Mouse (Mus musculus): ENCODE data around the gene Ercc8. TPM values are rescaled to one million over a fixed set of nuclear protein-coding genes. Genes with fewer than 3 reads are reported as not detected.

The Ercc8 gene
- polyA plus RNA-seq (2015; fragmentation: Nextera tagmentation; extraction: Ambion mirVana), result 24.6 and 25.1 TPM in 2 replicates

DNA sequence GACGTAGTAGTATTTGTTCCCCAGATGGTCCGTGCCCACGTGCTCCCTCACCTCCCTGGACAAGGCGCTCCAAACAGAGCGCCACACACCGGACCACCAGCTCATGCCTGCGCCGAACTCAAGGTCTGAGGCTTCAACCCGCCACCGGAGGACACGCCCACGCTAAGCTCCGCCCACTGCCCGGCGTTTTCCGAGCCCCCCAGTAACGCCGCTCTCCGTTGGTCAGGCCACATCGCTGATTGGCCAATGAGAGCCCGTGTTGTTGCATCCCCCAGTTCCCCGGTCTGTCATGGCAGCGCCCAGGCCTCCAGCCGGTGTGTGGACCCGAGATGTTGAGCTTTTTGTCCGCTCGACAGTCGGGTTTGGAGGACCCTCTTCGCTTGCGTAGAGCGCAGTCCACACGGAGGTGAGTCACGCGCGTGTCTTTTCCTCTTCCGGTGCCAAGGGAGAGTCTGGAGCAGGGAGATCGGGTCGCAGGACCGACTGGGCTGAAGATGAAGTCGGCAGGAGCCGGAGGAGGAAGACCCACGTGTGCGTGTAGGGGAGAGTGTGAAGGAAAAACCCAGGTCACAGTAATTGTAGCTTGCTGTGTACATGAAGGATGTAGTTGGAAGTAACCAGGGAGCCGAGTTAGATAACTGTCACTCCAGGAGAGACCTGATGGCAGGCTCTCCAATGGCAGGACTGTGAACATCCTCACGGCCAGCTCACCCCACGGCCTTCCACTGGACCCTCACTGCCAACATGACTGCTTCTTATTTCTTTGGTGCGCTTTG, at the start of gene Ercc8, which contains the start of gene Ndufaf2:
Ercc8 (plus strand) TSS at position 267 of the 776 bp plus-strand sequence.
Ndufaf2 (minus strand) TSS at position 159 of the 776 bp plus-strand sequence.
- Histone ChIP-seq H3K9me3 (no peaks in the 10 kb centered on the region), H3K4me2 (peak within 1 kb of the TSS; percentile 94), H3K4me3 (peak within 1 kb of the TSS; percentile 88), H3K9ac (peak within 1 kb of the TSS; percentile 81), H3K27me3 (no peaks in the 10 kb centered on the region), H3K4me1 (replicated peaks) (peaks cover 18% of the 10 kb centered on the region), H3K36me3 (0 out of 2 replicates have a peak, but pooled peaks cover 8% of the 10 kb centered on the region), H3K27ac (replicated peaks) (0 out of 2 replicates have a peak within 1 kb of the TSS, but pooled peaks have one; percentile 38)
- WGBS, result under 1% methylated on average over 47 of the region's 47 CpGs
- ATAC-seq (ENCODE audit: low read depth), result peak; percentile 98

DNA sequence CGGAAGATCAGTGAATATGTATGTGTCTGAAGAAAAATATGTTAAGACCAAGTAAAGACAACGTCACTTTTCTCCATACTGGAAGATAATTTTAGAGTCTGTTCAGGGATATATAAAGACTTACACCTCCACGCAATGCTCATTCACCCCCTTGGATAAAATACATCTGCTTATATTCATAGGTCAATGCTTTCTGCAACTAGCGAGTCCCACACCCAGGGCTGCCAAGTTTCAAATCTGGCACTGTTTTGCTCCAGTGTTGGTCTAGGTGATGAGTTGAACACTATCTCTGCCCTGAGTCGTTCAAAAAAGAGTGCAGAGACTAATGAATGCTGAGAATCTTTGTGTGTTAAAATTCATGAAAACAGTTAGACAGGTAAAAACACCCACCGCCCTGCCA, 47.6 kb upstream of the Ercc8 start:
- H3K4me1 ChIP-seq (replicated peaks), result peaks cover 21% of the 10 kb centered on the region
- no peaks in the 10 kb centered on the region for H3K9me3 ChIP-seq
- 89% methylated on average over 6 of the region's 6 CpGs for WGBS
- no peaks in the 10 kb centered on the region for H3K36me3 ChIP-seq
- H3K27ac ChIP-seq (replicated peaks), result no peak overlapping the region
- no peak overlapping the region for H3K9ac ChIP-seq
- no peak overlapping the region for H3K4me3 ChIP-seq
- no peak for ATAC-seq (ENCODE audit: low read depth)
- no peak overlapping the region for H3K4me2 ChIP-seq
- H3K27me3 ChIP-seq, result no peaks in the 10 kb centered on the region

DNA sequence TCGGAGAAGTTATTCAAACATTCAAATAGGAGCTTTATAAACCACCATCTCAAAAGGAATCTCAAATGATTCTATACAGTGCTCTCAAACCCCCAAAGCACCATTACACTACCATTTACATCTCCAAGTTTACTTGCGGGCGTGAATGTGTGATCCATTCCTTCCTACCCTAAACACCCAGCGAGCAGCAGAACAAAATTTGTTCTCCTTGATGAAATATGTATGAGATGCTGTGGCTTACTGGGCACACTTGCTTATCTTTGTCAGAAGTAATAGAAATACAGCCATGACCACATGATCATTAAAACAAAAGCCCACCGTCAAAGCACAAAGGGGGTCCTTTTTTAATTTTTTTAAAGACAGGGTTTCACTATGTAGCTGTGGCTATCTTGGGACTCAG, 45.0 kb upstream of the Ercc8 start:
- WGBS, result 81% methylated on average over 5 of the region's 5 CpGs
- no peak for ATAC-seq (ENCODE audit: low read depth)

DNA sequence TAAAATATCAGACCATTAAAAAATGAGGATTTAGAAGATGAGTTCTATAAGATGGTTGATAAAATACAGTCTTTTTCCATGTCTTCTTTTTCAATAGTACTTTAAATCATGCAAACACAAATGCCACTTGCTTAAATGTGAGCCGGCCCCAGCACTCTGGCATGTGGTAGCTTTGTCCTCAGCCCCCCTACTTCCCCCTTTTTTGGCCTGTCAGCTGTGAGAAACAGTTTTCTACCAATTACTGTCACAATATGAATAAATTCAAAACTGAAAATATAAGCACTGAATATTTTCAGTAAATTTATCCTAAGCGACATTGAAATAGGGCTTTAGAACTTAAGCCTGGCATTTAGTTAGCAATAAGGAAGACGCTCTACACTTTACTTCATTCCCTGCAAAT, 44.3 kb upstream of the Ercc8 start:
- no peaks in the 10 kb centered on the region for H3K9me3 ChIP-seq
- WGBS, result 71% methylated on average over 3 of the region's 3 CpGs
- H3K4me3 ChIP-seq, result no peak overlapping the region
- H3K27me3 ChIP-seq, result no peaks in the 10 kb centered on the region
- ATAC-seq (ENCODE audit: low read depth), result no peak
- H3K4me1 ChIP-seq (replicated peaks), result peaks cover 13% of the 10 kb centered on the region
- H3K4me2 ChIP-seq, result no peak overlapping the region
- no peak overlapping the region for H3K27ac ChIP-seq (replicated peaks)
- H3K9ac ChIP-seq, result no peak overlapping the region
- no peaks in the 10 kb centered on the region for H3K36me3 ChIP-seq

More for the DNA sequence above, 45.0 kb upstream of the Ercc8 start:
- Histone ChIP-seq H3K9ac (no peak overlapping the region), H3K27ac (replicated peaks) (no peak overlapping the region), H3K27me3 (no peaks in the 10 kb centered on the region), H3K4me1 (replicated peaks) (peaks cover 13% of the 10 kb centered on the region), H3K9me3 (no peaks in the 10 kb centered on the region), H3K4me3 (no peak overlapping the region), H3K4me2 (no peak overlapping the region), H3K36me3 (no peaks in the 10 kb centered on the region)

DNA sequence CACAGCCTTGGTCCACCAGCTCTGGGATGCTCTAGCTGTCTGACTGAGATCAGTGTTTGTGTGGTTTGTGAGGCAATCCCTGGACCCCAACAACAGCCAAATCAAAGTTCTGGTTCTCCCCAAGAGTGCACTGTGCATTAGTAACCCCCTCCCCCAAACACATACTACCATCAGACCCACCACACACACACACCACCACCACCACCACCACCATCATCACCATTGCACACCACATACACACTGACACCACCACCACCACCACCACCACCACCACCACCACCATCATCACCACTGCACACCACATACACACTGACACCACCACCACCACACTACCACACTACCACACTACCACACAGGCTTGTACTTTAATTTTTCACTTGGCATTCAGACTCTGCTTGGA, 40.9 kb upstream of the Ercc8 start:
- Histone ChIP-seq H3K27ac (replicated peaks) (no peak overlapping the region), H3K4me3 (no peak overlapping the region), H3K4me2 (no peak overlapping the region), H3K4me1 (replicated peaks) (peaks cover 14% of the 10 kb centered on the region), H3K9ac (no peak overlapping the region), H3K27me3 (no peaks in the 10 kb centered on the region), H3K36me3 (no peaks in the 10 kb centered on the region), H3K9me3 (no peaks in the 10 kb centered on the region)
- no peak for ATAC-seq (ENCODE audit: low read depth)

DNA sequence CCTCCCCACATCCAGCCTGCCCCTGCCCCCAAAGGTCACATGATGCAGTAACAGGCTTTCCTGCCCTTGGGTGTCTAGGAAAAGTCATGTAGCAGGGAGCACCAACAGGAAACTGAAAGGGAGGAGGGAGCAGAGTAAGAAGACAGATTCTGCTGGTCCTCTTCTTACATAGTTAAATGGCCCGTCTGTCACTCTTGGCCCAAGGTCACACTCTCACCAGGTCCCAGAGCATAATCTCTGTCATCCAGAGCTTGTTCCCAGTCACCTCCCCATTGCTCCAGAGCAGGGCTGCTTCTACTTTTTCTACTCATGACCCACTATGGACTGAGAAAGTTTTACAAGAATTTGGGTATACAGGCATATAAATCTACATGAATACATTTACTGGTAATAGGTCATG, 40.3 kb upstream of the Ercc8 start:
- Histone ChIP-seq H3K4me3 (no peak overlapping the region), H3K27me3 (no peaks in the 10 kb centered on the region), H3K4me1 (replicated peaks) (peaks cover 20% of the 10 kb centered on the region), H3K9me3 (no peaks in the 10 kb centered on the region), H3K4me2 (no peak overlapping the region), H3K9ac (no peak overlapping the region), H3K36me3 (no peaks in the 10 kb centered on the region), H3K27ac (replicated peaks) (no peak overlapping the region)
- 83% methylated on average over 1 of the region's 1 CpGs for WGBS
- ATAC-seq (ENCODE audit: low read depth), result no peak

DNA sequence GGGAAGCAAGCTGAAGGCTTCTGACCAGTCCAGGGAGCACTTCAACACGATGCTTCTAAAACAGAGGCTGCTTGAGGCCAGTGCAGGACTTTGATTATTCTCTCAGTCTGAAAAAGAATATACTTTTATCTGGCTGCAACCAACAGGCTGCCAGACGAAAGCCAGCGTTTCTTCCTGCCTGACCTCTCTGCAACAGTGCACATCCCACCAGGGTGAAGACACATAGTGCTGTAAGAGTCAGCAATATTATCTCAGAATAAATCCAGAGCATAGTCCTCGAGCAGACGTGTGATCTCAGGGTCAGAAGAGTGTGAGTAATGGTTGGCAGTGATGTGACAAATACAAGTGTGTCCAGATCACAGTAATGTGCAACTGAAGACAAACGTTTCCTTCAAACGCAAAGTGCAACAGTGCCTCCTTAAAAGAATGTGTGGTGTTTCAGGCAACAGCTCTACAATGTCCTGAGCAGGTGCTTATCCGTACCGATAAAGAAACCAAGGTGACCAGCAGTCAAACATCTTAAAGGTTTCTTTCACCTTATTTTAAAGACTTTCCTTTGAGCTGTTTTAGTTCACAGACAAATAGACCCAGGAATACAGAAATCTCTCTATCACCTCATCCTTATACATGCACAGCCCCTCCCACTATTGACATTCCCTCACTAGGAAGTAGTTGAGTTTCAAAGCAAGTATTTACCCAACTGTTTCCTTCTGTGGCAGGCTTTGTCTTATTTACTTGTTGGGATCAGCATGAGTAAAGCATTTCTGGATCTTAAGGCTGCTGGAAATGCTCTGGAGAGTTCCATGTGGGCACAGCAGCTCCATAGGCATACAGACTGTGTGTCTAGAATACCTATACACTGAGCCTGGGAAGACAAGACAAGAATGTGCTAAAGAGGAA, 38.9 kb upstream of the Ercc8 start:
- 83% methylated on average over 9 of the region's 9 CpGs for WGBS
- Histone ChIP-seq H3K36me3 (no peaks in the 10 kb centered on the region), H3K9ac (no peak overlapping the region), H3K9me3 (no peaks in the 10 kb centered on the region), H3K27ac (replicated peaks) (no peak overlapping the region), H3K4me1 (replicated peaks) (peaks cover 24% of the 10 kb centered on the region), H3K4me2 (no peak overlapping the region), H3K27me3 (no peaks in the 10 kb centered on the region), H3K4me3 (no peak overlapping the region)
- ATAC-seq (ENCODE audit: low read depth), result no peak

DNA sequence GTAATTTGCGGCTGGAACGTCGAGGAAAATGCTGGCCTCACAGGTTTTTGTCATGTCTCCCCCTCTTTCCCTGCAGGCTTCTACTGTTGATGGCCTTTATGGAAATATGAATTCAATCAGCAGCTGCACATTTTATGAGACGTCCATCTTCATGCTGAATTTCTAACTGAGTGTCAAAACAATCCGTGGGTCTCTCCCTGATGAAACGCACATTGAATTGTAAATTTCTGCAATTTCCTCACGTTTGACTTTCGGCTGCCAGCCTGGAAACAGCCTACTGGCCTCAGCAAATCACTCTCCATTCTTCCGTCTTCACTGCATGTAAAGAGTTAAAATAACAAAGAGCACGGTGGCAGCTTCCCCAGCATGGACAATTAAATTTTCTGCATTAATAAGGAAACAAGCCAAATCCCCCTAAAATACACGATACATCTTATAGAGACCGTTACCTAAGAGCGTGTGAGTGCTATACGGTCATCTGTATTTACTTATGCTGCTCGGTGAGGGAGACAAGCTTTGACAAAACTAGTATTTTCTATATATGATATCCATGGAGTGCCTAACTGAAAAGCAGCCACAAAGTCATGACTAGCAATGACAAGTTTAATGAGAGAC, 35.3 kb upstream of the Ercc8 start:
- Histone ChIP-seq H3K36me3 (no peaks in the 10 kb centered on the region), H3K27ac (replicated peaks) (0 out of 2 replicates have a peak overlapping the region, but pooled peaks have one; percentile 23), H3K4me3 (peak overlapping the region; percentile 8; the same call in 1 of the 2 replicates), H3K9me3 (no peaks in the 10 kb centered on the region), H3K4me2 (peak overlapping the region; percentile 43), H3K4me1 (replicated peaks) (peaks cover 16% of the 10 kb centered on the region), H3K9ac (peak overlapping the region; percentile 52), H3K27me3 (no peaks in the 10 kb centered on the region)
- no peak for ATAC-seq (ENCODE audit: low read depth)
- 19% methylated on average over 15 of the region's 15 CpGs for WGBS

DNA sequence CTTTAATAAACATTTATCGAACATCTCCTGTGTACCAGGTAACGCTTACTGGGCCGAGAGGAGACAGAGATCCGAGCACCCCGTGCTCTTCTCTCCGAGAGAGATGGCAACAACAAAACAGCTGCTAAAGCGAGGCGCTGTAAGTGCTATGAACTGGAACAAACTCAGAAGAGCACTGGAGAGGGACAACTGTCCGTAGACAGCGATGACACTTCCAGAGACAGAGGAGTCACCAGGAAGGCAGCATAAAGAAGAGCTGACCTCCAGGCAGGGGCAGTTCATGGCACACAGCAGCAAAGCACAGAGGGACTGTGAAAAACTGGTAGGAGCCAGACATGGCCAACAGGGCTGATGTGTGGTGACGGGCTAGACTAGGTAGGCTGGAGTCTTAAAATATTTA, 34.4 kb upstream of the Ercc8 start:
- 64% methylated on average over 11 of the region's 11 CpGs for WGBS
- Histone ChIP-seq H3K4me2 (no peak overlapping the region), H3K27me3 (no peaks in the 10 kb centered on the region), H3K4me1 (replicated peaks) (peaks cover 16% of the 10 kb centered on the region), H3K36me3 (no peaks in the 10 kb centered on the region), H3K27ac (replicated peaks) (no peak overlapping the region), H3K9ac (0 out of 2 replicates have a peak overlapping the region, but pooled peaks have one; percentile 13), H3K9me3 (no peaks in the 10 kb centered on the region), H3K4me3 (no peak overlapping the region)
- ATAC-seq (ENCODE audit: low read depth), result no peak

DNA sequence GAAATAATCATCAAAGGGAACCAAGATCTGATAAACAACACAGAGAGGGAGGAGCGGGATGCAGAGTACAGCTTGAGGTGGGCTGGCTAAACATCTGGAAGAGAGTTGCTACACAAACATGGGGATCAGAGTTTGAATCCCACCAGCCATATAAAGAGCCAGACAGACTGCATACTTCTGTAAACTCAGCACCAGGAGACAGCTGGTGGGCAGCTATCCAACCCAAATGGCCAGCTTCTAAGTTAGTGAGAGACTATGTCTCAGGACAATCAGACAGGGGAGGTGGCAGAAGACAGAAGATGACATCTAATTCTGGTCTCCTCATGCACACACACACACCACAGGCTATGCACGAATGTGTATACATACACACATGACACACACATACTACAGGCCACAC, 32.3 kb upstream of the Ercc8 start:
- Histone ChIP-seq H3K9me3 (no peaks in the 10 kb centered on the region), H3K9ac (no peak overlapping the region), H3K4me1 (replicated peaks) (peaks cover 16% of the 10 kb centered on the region), H3K27ac (replicated peaks) (no peak overlapping the region), H3K4me3 (no peak overlapping the region), H3K27me3 (no peaks in the 10 kb centered on the region), H3K4me2 (no peak overlapping the region), H3K36me3 (no peaks in the 10 kb centered on the region)
- 92% methylated on average over 2 of the region's 2 CpGs for WGBS
- ATAC-seq (ENCODE audit: low read depth), result no peak

DNA sequence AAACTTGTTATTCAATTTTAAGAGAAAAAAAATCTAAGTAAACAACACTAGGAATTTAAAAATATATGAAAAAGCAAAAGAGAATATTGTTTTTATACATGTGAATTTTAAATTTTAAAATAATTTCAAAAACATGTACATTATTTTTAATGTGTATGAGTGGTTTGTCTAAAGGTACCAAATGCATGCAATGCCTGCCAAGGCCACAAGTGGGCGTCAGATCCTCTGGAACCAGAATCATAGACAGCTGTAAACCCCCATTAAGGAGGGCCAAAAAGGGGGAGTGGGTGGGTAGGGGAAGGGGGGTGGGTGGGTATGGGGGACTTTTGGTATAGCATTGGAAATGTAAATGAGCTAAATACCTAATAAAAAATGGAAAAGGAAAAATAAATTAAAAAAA, 31.4 kb upstream of the Ercc8 start:
- Histone ChIP-seq H3K4me2 (no peak overlapping the region), H3K27ac (replicated peaks) (no peak overlapping the region), H3K9ac (no peak overlapping the region), H3K4me3 (no peak overlapping the region), H3K4me1 (replicated peaks) (peaks cover 16% of the 10 kb centered on the region), H3K36me3 (no peaks in the 10 kb centered on the region), H3K27me3 (no peaks in the 10 kb centered on the region), H3K9me3 (no peaks in the 10 kb centered on the region)
- ATAC-seq (ENCODE audit: low read depth), result no peak
- WGBS, result 4% methylated on average over 1 of the region's 1 CpGs

DNA sequence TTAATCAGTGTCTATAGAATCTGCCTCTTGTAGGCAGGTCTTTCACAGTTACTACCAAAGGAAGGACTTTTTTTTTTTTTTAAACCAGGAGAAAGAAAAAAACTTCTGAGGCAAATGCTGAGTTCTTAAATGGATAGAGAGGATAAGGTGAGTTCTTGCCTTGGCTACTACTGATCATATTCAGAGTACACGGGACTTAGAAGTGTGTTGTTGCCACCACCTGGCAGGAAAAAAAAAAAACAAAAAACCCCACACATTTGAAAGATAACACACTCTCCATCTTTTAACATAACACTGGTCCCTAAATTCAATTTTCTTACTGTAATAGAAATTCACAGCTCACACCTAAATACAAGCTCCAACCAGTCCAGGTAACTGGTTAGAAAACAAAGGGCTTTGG, 30.6 kb upstream of the Ercc8 start:
- no peak for ATAC-seq (ENCODE audit: low read depth)
- Histone ChIP-seq H3K4me1 (replicated peaks) (peaks cover 12% of the 10 kb centered on the region), H3K36me3 (no peaks in the 10 kb centered on the region), H3K9ac (no peak overlapping the region), H3K27ac (replicated peaks) (no peak overlapping the region), H3K27me3 (no peaks in the 10 kb centered on the region), H3K4me2 (no peak overlapping the region), H3K9me3 (no peaks in the 10 kb centered on the region), H3K4me3 (no peak overlapping the region)
- 74% methylated on average over 1 of the region's 1 CpGs for WGBS

Data from neural tube, embryonic 13.5 days (tissue).